Mouse (Mus musculus): ENCODE measurements at regions not wholly inside any gene's neighbourhood (a gene's known extent, or its start where the extent isn't known, plus 50 kb on each side); places are given as distances from the start of the nearest gene placed in this dataset.

GRCm38 (mm10) chr6:100462757-100463156, 175.5 kb upstream of the Rybp start:
- no peak for TF ChIP-seq CTCF (conservative IDR thresholded peaks at IDR 0.05)
- Histone ChIP-seq H3K4me3 (no peak overlapping the region), H3K27ac (no peak overlapping the region)
- no peak for DNase-seq (ENCODE audit: low spot score in 2 of 2)

DNA sequence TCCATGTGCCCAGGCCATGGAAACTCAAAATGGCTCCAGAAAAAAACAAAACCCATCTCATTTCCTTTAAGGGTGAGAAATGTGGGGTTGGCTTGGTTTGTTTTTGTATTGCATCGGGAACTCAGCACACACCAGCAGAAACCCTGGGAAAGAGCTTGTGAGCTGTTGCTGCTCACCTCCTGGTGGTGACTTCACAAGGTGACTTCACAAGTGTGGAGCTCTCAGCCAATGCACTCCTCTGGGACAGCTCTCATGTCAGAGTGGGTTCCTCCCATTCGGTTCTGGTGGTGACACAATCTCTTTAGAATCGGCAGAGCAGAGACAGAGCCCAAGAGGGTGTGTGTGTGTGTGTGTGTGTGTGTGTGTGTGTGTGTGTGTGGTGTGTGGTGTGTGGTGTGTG, 166.1 kb upstream of the Rybp start:
- no peak for DNase-seq (ENCODE audit: low spot score in 2 of 2)
- TF ChIP-seq CTCF (conservative IDR thresholded peaks at IDR 0.05) = no peak
- Histone ChIP-seq H3K4me3 (no peak overlapping the region), H3K27ac (no peak overlapping the region)

GRCm38 (mm10) chr6:100452097-100453002, 165.1 kb upstream of the Rybp start:
- Histone ChIP-seq H3K4me3 (no peak overlapping the region), H3K27ac (no peak overlapping the region)
- TF ChIP-seq CTCF (conservative IDR thresholded peaks at IDR 0.05) = no peak
- no peak for DNase-seq (ENCODE audit: low spot score in 2 of 2)

DNA sequence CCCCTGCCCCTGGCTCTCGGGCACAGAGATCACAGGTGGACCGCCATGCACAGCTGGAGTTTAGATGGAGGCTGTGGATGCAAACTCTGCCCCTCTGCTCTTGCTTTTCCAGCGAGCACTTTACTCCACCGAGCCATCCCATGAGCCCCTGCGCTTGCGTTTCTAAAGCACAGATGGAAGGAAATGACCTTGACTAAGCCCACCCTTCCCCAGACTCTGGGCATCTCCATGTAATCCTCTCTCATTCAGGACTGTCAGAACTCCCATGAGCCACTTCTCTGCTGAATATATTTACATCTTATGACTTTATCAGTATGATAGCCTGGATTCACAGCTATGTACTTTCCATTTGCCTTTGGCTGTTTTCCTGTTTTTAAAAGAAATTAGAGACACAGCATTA, 162.8 kb upstream of the Rybp start:
- no peak for TF ChIP-seq CTCF (conservative IDR thresholded peaks at IDR 0.05)
- no peak for DNase-seq (ENCODE audit: low spot score in 2 of 2)
- H3K4me3 ChIP-seq = no peak overlapping the region
- no peak overlapping the region for H3K27ac ChIP-seq

DNA sequence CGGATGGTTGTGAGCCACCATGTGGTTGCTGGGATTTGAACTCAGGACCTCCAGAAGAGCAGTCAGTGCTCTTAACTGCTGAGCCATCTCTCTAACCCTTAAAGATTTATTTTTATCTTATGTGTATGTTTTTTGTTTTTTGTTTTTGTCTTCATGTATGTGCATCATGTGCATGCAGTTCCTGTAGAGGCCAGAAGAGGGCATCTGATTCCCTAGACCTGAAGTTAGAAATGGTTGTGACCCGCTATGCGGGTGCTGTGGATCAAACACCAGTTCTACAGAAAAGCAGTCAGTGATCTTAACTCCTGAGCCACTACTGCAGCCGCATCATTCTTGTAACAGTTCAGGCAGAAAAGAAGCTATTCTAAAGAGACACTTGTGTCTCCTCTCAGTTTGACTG, 161.8 kb upstream of the Rybp start:
- peak; percentile 35 for TF ChIP-seq CTCF (conservative IDR thresholded peaks at IDR 0.05)
- H3K27ac ChIP-seq = no peak overlapping the region

GRCm38 (mm10) chr6:100447211-100447610, 159.9 kb upstream of the Rybp start:
- Histone ChIP-seq H3K4me3 (no peak overlapping the region), H3K27ac (no peak overlapping the region)
- no peak for TF ChIP-seq CTCF (conservative IDR thresholded peaks at IDR 0.05)
- DNase-seq (ENCODE audit: low spot score in 2 of 2) = no peak

More for the DNA sequence above, 161.8 kb upstream of the Rybp start:
- no peak overlapping the region for H3K4me3 ChIP-seq
- no peak for DNase-seq (ENCODE audit: low spot score in 2 of 2)

- Histone ChIP-seq H3K27ac (no peak overlapping the region), H3K4me3 (no peak overlapping the region)
- DNase-seq (ENCODE audit: low spot score in 2 of 2) = no peak
- no peak for TF ChIP-seq CTCF (conservative IDR thresholded peaks at IDR 0.05)
Observed at GRCm38 (mm10) chr6:100446804-100447203, 159.5 kb upstream of the Rybp start.

GRCm38 (mm10) chr6:100439071-100439737, 151.9 kb upstream of the Rybp start:
- Histone ChIP-seq H3K27ac (0 out of 2 replicates have a peak overlapping the region, but pooled peaks have one; percentile 39), H3K4me3 (peak overlapping the region; percentile 43)
- TF ChIP-seq CTCF (conservative IDR thresholded peaks at IDR 0.05) = no peak
- DNase-seq (ENCODE audit: low spot score in 2 of 2) = peak; percentile 25 to 58

DNA sequence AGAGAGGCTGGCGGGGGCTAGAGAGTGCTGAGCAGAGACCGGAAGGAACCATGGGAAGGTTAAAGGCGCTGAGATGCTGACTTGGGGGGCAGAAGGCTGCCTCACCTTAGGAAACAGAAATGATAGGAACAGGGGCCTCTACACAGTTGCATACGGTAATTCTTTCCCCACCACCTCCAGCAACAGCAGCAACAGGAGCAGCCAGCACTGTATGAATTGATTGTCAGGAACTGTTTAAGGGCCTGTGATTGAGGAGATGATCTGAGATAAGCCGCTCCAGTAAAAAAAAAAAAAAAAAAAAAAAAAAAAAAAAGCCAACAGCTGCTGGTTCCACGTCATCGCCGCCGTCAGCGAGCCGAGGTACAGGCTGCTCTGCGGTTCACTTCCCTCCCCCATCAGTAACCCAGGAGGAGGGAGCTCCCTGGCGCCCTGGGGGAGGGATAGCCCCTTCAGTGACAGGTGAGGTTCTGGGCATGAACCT, 151.3 kb upstream of the Rybp start:
- DNase-seq (ENCODE audit: low spot score in 2 of 2) = peak; percentile 11 to 12
- Histone ChIP-seq H3K27ac (0 out of 2 replicates have a peak overlapping the region, but pooled peaks have one; percentile 39), H3K4me3 (peak overlapping the region; percentile 43)
- TF ChIP-seq CTCF (conservative IDR thresholded peaks at IDR 0.05) = no peak

DNA sequence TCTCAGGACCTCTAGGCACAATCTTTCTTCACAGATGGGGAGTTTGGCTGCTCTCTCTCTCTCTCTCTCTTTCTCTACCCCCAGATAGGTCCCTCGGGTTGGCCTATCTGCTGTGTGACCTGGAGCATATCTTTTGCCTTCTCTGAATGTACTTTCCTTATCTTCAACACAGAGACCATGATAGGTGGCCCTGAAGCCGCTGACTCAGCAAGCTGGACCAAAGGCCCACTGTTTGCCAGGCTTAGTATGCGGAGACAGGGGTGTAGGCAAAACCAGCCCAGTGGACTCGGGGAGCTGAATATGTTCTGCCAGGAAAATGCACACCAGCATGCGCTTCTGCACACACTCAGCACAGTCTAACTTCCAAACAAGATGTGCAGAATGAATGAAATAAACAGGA, 150.7 kb upstream of the Rybp start:
- no peak overlapping the region for H3K4me3 ChIP-seq
- DNase-seq (ENCODE audit: low spot score in 2 of 2) = no peak
- H3K27ac ChIP-seq = no peak overlapping the region
- no peak for TF ChIP-seq CTCF (conservative IDR thresholded peaks at IDR 0.05)

DNA sequence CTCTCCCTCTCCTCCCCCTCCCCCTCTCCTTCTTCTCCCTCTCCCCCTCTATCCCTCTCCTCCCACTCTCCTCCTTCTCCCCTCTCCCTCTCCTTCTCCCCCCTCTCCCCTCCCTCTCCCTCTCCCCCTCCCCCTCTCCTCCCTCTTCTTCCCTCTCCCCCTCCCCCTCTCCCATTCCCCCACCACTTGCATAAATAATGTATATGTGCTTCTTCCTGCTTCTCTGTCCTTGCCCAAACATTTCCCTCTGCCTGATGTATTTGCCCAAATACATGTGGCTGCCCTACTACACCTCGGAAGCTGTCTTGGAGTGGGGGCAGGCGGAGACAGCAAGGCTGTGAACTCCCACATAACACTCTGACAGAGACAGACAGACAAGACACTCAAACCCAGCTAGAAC, 149.2 kb upstream of the Rybp start:
- no peak for DNase-seq (ENCODE audit: low spot score in 2 of 2)

GRCm38 (mm10) chr6:100435222-100435621, 147.9 kb upstream of the Rybp start:
- Histone ChIP-seq H3K27ac (no peak overlapping the region), H3K4me3 (no peak overlapping the region)
- no peak for TF ChIP-seq CTCF (conservative IDR thresholded peaks at IDR 0.05)
- no peak for DNase-seq (ENCODE audit: low spot score in 2 of 2)

More for the DNA sequence above, 149.2 kb upstream of the Rybp start:
- no peak overlapping the region for H3K4me3 ChIP-seq
- no peak overlapping the region for H3K27ac ChIP-seq
- TF ChIP-seq CTCF (conservative IDR thresholded peaks at IDR 0.05) = no peak

- Histone ChIP-seq H3K27ac (no peak overlapping the region), H3K4me3 (no peak overlapping the region)
- TF ChIP-seq CTCF (conservative IDR thresholded peaks at IDR 0.05) = no peak
- DNase-seq (ENCODE audit: low spot score in 2 of 2) = no peak
Observed at GRCm38 (mm10) chr6:100433534-100433867, 146.2 kb upstream of the Rybp start.
